Mouse (Mus musculus): ENCODE data around the gene Frmd4a. TPM values are rescaled to one million over a fixed set of nuclear protein-coding genes. Genes with fewer than 3 reads are reported as not detected.
A peak's percentile ranks its signal among the peaks of the same experiment; 100 is the strongest.
"Not testable (repeated sequence)": the region's sequence is repeated elsewhere in the genome, so short reads cannot be mapped to it uniquely, and the experiment has no call there.

Frmd4a gene
- polyA plus RNA-seq, 1 experiment from 2014 or later, result 33.0 TPM

DNA sequence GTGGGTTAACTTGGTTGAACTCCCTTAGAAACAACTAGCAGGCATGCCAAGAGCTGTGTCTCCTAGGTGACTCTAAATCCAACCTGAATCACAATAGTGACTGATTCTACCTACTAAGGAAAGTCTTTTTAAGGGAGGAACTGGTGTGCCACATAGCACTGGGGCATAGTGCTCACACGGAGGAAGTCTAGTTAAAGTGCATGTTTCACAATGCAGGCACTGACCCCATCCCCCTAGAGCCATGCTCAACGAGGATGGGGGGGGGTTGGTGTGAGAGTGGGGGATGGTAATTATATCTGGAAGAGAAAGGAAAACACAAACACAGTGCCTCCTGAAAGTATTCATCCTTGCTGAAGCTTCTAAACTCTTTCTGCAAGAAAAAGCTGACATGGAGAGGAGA is 533.9 kb downstream of the Frmd4a start:
- peak overlapping the region; percentile 22; the same call in 1 of the 2 replicates for H3K27ac ChIP-seq
- no peak for DNase-seq (ENCODE audit: extremely low spot score, low spot score)
- WGBS, result 46% methylated on average over 2 of the region's 2 CpGs
- H3K4me3 ChIP-seq, result no peak overlapping the region
- H3K36me3 ChIP-seq (replicated peaks), result peaks cover 40% of the 10 kb centered on the region
- H3K4me1 ChIP-seq, result peaks cover 48% of the 10 kb centered on the region
- no peaks in the 10 kb centered on the region for H3K27me3 ChIP-seq (ENCODE audit: poor library complexity, severe bottlenecking)
- no peaks in the 10 kb centered on the region for H3K9me3 ChIP-seq

GRCm38 (mm10) chr2:4551866-4552265 is 534.3 kb downstream of the Frmd4a start:
- peaks cover 48% of the 10 kb centered on the region for H3K4me1 ChIP-seq
- DNase-seq (ENCODE audit: extremely low spot score, low spot score), result no peak
- peak overlapping the region; percentile 22; the same call in 1 of the 2 replicates for H3K27ac ChIP-seq

DNA sequence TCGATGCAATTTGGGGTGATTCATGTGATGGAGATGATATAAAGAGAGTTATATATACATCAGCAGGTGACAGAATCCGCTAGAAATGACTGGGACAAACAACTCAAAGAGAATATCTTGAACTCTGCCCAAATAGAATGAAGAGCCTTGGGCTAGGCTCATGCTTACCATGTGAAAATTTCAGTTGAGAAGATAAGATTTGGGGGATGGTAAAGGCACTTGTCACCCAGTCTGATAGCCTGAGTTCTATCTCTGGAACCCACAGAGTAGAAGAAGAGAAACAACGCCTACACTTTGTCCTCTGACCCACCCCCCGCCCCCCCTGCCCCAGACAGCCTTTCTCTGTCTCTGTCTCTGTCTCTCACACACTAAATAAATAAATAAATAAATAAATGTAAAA is 535.0 kb downstream of the Frmd4a start:
- Histone ChIP-seq H3K4me1 (peaks cover 50% of the 10 kb centered on the region), H3K36me3 (replicated peaks) (peaks cover 40% of the 10 kb centered on the region), H3K27me3 (ENCODE audit: poor library complexity, severe bottlenecking) (no peaks in the 10 kb centered on the region), H3K27ac (no peak overlapping the region), H3K9me3 (no peaks in the 10 kb centered on the region), H3K4me3 (no peak overlapping the region)
- DNase-seq (ENCODE audit: extremely low spot score, low spot score), result no peak
- WGBS, result 88% methylated on average over 4 of the region's 4 CpGs

More at GRCm38 (mm10) chr2:4551866-4552265, 534.3 kb downstream of the Frmd4a start:
- 86% methylated on average over 2 of the region's 2 CpGs for WGBS
- Histone ChIP-seq H3K36me3 (replicated peaks) (peaks cover 40% of the 10 kb centered on the region), H3K4me3 (no peak overlapping the region), H3K9me3 (no peaks in the 10 kb centered on the region), H3K27me3 (ENCODE audit: poor library complexity, severe bottlenecking) (no peaks in the 10 kb centered on the region)

DNA sequence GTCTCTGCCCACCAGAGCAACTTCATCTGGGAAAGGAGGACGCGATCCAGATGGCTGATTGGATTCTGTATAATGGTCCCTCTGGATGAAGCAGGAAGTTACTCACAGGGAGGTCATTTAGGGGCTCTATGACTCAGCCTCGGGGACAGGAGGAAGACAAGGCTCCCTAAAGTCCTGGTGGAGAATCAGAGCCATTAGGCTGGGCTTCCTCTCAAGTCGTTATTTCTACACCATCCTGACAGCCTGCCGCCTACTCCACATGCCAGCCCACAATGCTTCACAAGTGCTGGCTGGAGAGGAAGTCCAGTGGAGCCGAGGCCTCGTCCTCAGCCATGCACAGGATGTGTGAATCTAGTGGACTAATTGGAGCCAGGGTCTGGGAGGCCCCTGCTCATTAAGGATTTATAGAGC is 537.7 kb downstream of the Frmd4a start:
- Histone ChIP-seq H3K9me3 (no peaks in the 10 kb centered on the region), H3K36me3 (replicated peaks) (peaks cover 22% of the 10 kb centered on the region), H3K4me1 (peaks cover 69% of the 10 kb centered on the region), H3K27ac (peak overlapping the region; percentile 94), H3K4me3 (no peak overlapping the region), H3K27me3 (ENCODE audit: poor library complexity, severe bottlenecking) (no peaks in the 10 kb centered on the region)
- DNase-seq (ENCODE audit: extremely low spot score, low spot score), result peak; percentile 36
- 30% methylated on average over 7 of the region's 7 CpGs for WGBS

GRCm38 (mm10) chr2:4556188-4556587 is 538.7 kb downstream of the Frmd4a start:
- peak; percentile 75 for DNase-seq (ENCODE audit: extremely low spot score, low spot score)
- WGBS, result 14% methylated on average over 10 of the region's 10 CpGs
- no peaks in the 10 kb centered on the region for H3K27me3 ChIP-seq (ENCODE audit: poor library complexity, severe bottlenecking)

DNA sequence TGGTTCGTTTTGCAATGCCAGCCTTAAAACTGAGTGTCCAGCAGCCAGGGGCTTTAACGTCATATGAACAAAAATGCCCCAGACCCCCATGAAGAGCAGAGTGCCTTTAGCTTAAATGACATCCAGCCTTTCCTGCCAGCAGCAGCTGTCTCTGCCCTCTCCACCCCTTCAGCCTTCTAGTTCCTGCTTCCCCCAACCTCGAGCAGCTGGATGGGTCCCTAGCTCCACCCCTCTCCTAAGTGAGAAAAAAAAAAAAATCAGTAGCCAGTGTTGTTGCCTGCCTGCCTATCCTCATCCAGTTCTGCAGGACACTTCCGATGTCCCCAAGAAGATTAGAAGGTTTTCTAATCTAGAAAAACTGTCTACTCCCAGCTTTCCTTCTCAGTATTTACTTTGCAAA is 539.5 kb downstream of the Frmd4a start:
- DNase-seq (ENCODE audit: extremely low spot score, low spot score), result no peak
- Histone ChIP-seq H3K4me1 (peaks cover 77% of the 10 kb centered on the region), H3K27ac (peak overlapping the region; percentile 94)

More at GRCm38 (mm10) chr2:4556188-4556587, 538.7 kb downstream of the Frmd4a start:
- Histone ChIP-seq H3K27ac (peak overlapping the region; percentile 94), H3K4me1 (peaks cover 77% of the 10 kb centered on the region), H3K4me3 (peak overlapping the region; percentile 24), H3K36me3 (replicated peaks) (peaks cover 14% of the 10 kb centered on the region), H3K9me3 (no peaks in the 10 kb centered on the region)

GRCm38 (mm10) chr2:4557466-4557865 is 539.9 kb downstream of the Frmd4a start:
- Histone ChIP-seq H3K27me3 (ENCODE audit: poor library complexity, severe bottlenecking) (no peaks in the 10 kb centered on the region), H3K9me3 (no peaks in the 10 kb centered on the region), H3K4me1 (peaks cover 82% of the 10 kb centered on the region), H3K4me3 (no peak overlapping the region; the same call in 1 of the 2 replicates), H3K36me3 (replicated peaks) (peaks cover 15% of the 10 kb centered on the region), H3K27ac (peak overlapping the region; percentile 94)
- WGBS, result 42% methylated on average over 4 of the region's 4 CpGs
- DNase-seq (ENCODE audit: extremely low spot score, low spot score), result no peak

More for the DNA sequence above, 539.5 kb downstream of the Frmd4a start:
- WGBS, result 33% methylated on average over 4 of the region's 4 CpGs
- no peaks in the 10 kb centered on the region for H3K27me3 ChIP-seq (ENCODE audit: poor library complexity, severe bottlenecking)
- peaks cover 10% of the 10 kb centered on the region for H3K36me3 ChIP-seq (replicated peaks)
- no peaks in the 10 kb centered on the region for H3K9me3 ChIP-seq
- H3K4me3 ChIP-seq, result peak overlapping the region; percentile 24

GRCm38 (mm10) chr2:4558651-4559203 is 541.2 kb downstream of the Frmd4a start:
- no peaks in the 10 kb centered on the region for H3K9me3 ChIP-seq
- peaks cover 94% of the 10 kb centered on the region for H3K4me1 ChIP-seq
- H3K27ac ChIP-seq, result peak overlapping the region; percentile 94
- no peak for DNase-seq (ENCODE audit: extremely low spot score, low spot score)
- no peaks in the 10 kb centered on the region for H3K27me3 ChIP-seq (ENCODE audit: poor library complexity, severe bottlenecking)
- H3K4me3 ChIP-seq, result peak overlapping the region; percentile 59
- H3K36me3 ChIP-seq (replicated peaks), result peaks cover 17% of the 10 kb centered on the region
- 17% methylated on average over 8 of the region's 8 CpGs for WGBS

DNA sequence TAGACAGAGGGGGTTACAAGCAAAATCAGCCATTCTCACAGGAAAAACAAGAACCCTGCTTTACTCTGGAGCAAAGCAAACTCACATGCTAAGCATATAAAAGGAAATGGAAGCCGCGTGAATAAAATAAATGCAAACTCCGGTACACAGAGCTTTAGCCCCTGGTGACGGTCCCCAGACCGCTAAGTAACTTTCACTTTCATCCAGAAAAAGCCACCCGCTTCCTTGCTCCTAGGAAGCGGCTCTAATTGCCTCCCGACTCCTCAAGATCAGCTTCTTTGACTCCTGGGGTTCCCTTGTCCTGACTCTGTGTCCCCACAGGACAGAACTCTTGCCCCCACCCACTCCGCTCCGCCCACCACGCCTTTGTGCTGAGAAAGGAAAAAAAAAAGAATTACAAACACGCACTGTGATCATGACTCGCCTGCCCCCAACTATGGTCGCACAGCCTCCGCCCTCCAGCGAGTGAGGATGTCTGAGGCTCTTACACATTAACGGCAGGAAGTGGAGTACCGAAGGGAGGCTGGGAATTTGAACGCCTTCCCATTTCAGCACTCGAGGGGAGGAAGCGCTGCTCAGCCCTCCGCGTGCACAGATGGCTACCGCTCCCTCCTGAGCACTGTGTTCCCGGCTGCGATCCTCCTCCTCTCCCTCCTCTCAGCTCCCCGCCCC is 541.8 kb downstream of the Frmd4a start:
- Histone ChIP-seq H3K4me1 (peaks cover 99% of the 10 kb centered on the region), H3K36me3 (replicated peaks) (peaks cover 18% of the 10 kb centered on the region), H3K27ac (peak overlapping the region; percentile 94), H3K9me3 (no peaks in the 10 kb centered on the region), H3K4me3 (peak overlapping the region; percentile 59), H3K27me3 (ENCODE audit: poor library complexity, severe bottlenecking) (no peaks in the 10 kb centered on the region)
- DNase-seq (ENCODE audit: extremely low spot score, low spot score), result peak; percentile 81
- under 1% methylated on average over 27 of the region's 27 CpGs for WGBS

DNA sequence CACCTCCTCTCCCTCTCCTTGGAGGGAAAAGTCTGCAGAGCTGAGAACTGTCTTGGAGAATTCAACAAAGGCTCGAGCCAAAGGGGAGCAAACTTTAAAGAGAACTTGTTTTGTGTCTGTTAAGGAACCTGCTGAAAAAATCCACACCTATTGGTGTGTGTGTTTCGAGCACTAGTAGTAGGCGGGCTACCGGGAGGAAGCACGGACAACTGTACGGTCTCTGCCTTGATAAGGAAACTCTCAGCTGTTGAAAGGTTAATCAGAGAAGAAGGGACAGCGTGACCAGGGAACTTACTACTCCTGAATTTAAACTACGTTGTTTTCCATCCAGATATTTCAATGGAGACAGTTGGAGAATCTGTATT is 542.3 kb downstream of the Frmd4a start:
- no peak for DNase-seq (ENCODE audit: extremely low spot score, low spot score)
- peak overlapping the region; percentile 94 for H3K27ac ChIP-seq
- peak overlapping the region; percentile 59 for H3K4me3 ChIP-seq
- under 1% methylated on average over 8 of the region's 8 CpGs for WGBS
- peaks cover 23% of the 10 kb centered on the region for H3K36me3 ChIP-seq (replicated peaks)
- peaks cover 99% of the 10 kb centered on the region for H3K4me1 ChIP-seq
- H3K9me3 ChIP-seq, result no peaks in the 10 kb centered on the region
- no peaks in the 10 kb centered on the region for H3K27me3 ChIP-seq (ENCODE audit: poor library complexity, severe bottlenecking)

GRCm38 (mm10) chr2:4560516-4560915 is 543.0 kb downstream of the Frmd4a start:
- peak overlapping the region; percentile 59 for H3K4me3 ChIP-seq
- WGBS, result 21% methylated on average over 2 of the region's 2 CpGs
- H3K27ac ChIP-seq, result peak overlapping the region; percentile 94
- H3K9me3 ChIP-seq; H3K27me3 ChIP-seq (ENCODE audit: poor library complexity, severe bottlenecking); DNase-seq (ENCODE audit: extremely low spot score, low spot score): not testable (repeated sequence)
- H3K36me3 ChIP-seq (replicated peaks), result peaks cover 29% of the 10 kb centered on the region
- H3K4me1 ChIP-seq, result peaks cover 93% of the 10 kb centered on the region

DNA sequence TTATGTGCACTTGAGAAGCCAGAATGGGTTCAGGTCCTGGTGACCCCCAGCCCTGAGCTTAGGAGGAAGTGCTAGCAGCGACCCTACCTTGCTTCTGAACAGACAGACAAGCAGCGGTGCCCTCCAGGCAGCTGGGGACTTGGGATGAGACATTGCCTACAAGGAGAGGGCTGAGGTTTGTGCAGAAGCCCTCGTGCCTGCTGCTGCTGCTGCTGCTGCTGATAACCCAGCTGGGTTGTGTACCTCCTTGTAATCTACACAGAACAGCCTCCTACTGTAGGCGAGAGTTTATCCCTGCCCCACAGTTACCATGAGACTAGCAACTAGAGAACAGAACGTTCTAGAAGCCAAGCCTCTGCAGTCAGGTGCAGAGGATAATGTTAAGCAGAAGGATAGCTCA is 543.7 kb downstream of the Frmd4a start:
- 57% methylated on average over 5 of the region's 5 CpGs for WGBS
- H3K27me3 ChIP-seq (ENCODE audit: poor library complexity, severe bottlenecking), result no peaks in the 10 kb centered on the region
- no peaks in the 10 kb centered on the region for H3K9me3 ChIP-seq
- H3K4me1 ChIP-seq, result peaks cover 86% of the 10 kb centered on the region
- peak overlapping the region; percentile 59 for H3K4me3 ChIP-seq
- peak; percentile 29 for DNase-seq (ENCODE audit: extremely low spot score, low spot score)
- peak overlapping the region; percentile 94 for H3K27ac ChIP-seq
- peaks cover 36% of the 10 kb centered on the region for H3K36me3 ChIP-seq (replicated peaks)

DNA sequence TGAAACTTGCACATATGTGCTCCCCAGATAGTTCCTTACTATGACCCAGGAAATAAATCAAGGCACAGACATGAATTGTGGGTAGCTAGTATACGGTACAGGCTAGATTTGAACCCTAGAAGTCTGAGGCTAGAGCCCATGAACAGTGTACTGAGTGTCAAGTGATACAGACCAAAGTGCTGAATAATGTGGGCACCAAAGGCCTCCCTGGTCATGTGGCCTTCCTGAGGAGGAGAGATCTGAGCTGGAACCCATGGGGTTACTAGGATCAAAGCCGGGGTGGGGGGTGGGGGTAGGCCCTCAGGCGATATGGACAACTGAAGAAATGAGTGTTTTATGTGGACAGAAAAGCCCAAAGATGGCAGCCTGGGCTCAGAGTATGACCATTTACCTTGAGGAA is 544.9 kb downstream of the Frmd4a start:
- Histone ChIP-seq H3K27ac (peak overlapping the region; percentile 94), H3K4me3 (peak overlapping the region; percentile 59), H3K27me3 (ENCODE audit: poor library complexity, severe bottlenecking) (no peaks in the 10 kb centered on the region), H3K9me3 (no peaks in the 10 kb centered on the region), H3K4me1 (peaks cover 74% of the 10 kb centered on the region), H3K36me3 (replicated peaks) (peaks cover 48% of the 10 kb centered on the region)
- WGBS, result 81% methylated on average over 3 of the region's 3 CpGs
- no peak for DNase-seq (ENCODE audit: extremely low spot score, low spot score)

Measured in forebrain, embryonic 10.5 days (tissue).